Mouse (Mus musculus) E14TG2a.4 (cell line): ENCODE measurements at regions not wholly inside any gene's neighbourhood (a gene's known extent, or its start where the extent isn't known, plus 50 kb on each side); places are given as distances from the start of the nearest gene placed in this dataset.

Source experiments
- H3K27me3 ChIP-seq: 2 replicates; pipeline ENCODE4 v1.6.1; 2014; ENCODE audit warnings: low read length, control low read depth; ENCODE audit not compliant: insufficient read depth
- H3K36me3 ChIP-seq: 2 replicates; pipeline ENCODE4 v1.6.1; 2014; ENCODE audit warnings: low read length, control low read depth; ENCODE audit not compliant: insufficient read depth
- H3K4me1 ChIP-seq: replicated peaks from 2 replicates; pipeline ENCODE4 v1.6.1; 2014; ENCODE audit warnings: low read depth, low read length, control low read depth
- H3K4me3 ChIP-seq: replicated peaks from 2 replicates; pipeline ENCODE4 v1.5.1; 2014; ENCODE audit warnings: mild to moderate bottlenecking, low read length
- H3K9me3 ChIP-seq: 2 replicates; pipeline ENCODE4 v1.6.1; 2014; ENCODE audit warnings: low read length, control low read depth
- CTCF ChIP-seq: conservative IDR thresholded peaks from 2 replicates; pipeline ENCODE4 v1.5.1; 2014; ENCODE audit warnings: low read length
- NANOG ChIP-seq: IDR thresholded peaks from 2 replicates; pipeline ENCODE4 v1.6.1; 2014; ENCODE audit warnings: borderline replicate concordance, low read length, mixed read lengths
- POU5F1 ChIP-seq: IDR thresholded peaks from 2 replicates; pipeline ENCODE4 v1.6.1; 2014; ENCODE audit warnings: low read length, borderline replicate concordance

DNA sequence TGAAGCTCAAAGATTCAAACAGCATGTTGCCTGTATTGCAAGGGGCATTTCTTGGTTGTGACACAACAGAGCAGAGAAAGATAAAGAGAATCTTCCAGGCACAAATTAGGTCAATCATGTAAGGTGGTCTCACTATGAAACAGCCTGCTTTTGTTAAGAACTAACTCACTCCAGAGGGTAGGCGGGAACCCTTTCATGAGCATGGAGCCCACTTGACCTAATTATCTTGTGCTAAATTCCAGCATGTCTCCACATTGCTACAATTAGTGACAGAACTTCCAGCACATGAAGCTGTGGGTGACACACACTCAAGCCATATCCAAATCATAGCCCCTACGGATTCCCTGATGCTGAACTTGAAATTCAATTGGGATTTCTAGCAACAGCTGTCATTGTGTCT is 91.1 kb upstream of the Cadps start:
- TF ChIP-seq NANOG = no peak
- TF ChIP-seq POU5F1 = no peak
- TF ChIP-seq CTCF = no peak
- Histone ChIP-seq H3K36me3 (no peaks in the 10 kb centered on the region), H3K9me3 (no peaks in the 10 kb centered on the region), H3K27me3 (no peaks in the 10 kb centered on the region), H3K4me3 (no peak overlapping the region), H3K4me1 (no peaks in the 10 kb centered on the region)

DNA sequence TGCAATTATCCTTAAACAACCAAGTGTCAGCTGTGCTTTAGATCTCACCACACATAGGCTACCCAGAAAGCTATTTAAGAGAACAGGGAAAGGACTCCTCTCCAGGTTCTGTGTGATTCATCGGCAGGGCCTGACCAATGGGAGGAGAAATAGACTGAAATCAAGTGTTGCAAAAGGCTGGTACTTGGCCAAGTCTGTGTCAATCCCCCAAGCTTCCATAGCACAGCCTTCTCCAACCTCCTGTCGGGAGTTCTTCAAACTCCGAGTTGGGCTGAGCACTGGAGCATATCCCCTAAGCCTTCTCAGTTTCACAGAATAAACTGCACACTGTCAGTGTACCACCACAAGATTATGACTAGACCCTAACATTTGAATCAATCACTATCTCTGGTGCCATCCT is 90.5 kb upstream of the Cadps start:
- H3K27me3 ChIP-seq = no peaks in the 10 kb centered on the region
- H3K36me3 ChIP-seq = no peaks in the 10 kb centered on the region
- TF ChIP-seq NANOG (no peak), CTCF (no peak), POU5F1 (no peak)
- no peaks in the 10 kb centered on the region for H3K9me3 ChIP-seq
- no peaks in the 10 kb centered on the region for H3K4me1 ChIP-seq
- no peak overlapping the region for H3K4me3 ChIP-seq

DNA sequence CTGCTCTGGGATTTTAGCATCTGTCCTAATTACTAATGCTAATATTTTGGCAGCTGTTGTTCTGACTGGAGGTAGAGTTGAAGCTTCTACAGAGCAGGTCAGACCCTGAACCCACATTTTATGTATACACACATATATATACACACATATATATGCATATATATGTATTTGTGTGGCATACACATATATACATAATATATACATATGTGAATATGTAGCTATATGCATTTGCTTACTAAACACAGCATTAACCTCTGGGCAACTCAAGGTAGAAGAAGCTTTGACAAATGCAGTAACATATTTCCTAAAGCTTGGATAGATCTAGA is 54.4 kb upstream of the Cadps start:
- H3K36me3 ChIP-seq = no peaks in the 10 kb centered on the region
- TF ChIP-seq NANOG (no peak), POU5F1 (no peak), CTCF (no peak)
- H3K4me1 ChIP-seq = peaks cover 8% of the 10 kb centered on the region
- H3K27me3 ChIP-seq = no peaks in the 10 kb centered on the region
- H3K4me3 ChIP-seq = no peak overlapping the region
- H3K9me3 ChIP-seq = peaks cover 3% of the 10 kb centered on the region; the same call in 1 of the 2 replicates

DNA sequence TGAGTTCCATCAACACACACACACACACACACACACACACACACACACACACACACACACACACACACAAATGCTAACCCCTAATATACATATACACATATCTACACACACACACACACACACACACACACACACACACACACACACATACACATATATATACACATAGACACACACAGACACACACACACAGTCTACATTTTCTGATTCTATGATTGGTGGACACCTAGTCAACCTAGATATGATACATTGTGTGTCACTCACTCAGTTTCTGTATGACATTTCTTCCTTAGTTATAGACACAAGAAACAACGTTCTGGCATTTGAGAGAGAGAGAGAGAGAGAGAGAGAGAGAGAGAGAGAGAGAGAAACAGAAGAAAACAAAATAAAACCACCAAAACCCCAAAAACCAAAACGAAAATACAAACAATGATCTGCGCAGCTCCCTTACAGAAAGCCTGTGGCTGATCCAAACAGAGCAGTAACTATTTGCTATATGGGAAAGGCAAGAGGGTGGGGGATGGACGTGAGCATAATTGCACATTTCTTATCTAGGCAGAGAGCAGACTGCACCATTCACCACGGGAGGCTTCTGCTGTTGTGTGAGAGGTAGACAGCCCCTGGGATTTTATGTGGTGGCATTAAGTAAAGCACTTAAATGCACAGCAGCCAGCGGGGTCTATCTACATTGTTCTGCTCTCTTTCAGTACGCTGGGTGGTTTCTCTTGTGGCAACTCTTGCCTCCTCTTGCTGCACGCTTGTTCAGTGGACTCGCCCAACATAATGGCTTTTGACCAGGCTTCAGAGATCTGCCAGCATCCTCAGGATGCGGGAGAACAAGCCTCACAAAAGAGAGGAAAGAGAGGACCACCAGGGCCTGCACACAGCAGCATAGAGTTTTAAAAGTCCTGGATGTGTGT is 53.8 kb upstream of the Cadps start:
- no peaks in the 10 kb centered on the region for H3K27me3 ChIP-seq
- TF ChIP-seq CTCF = no peak
- no peak for TF ChIP-seq NANOG
- TF ChIP-seq POU5F1 = no peak
- no peaks in the 10 kb centered on the region for H3K36me3 ChIP-seq
- peaks cover 3% of the 10 kb centered on the region; the same call in 1 of the 2 replicates for H3K9me3 ChIP-seq
- peaks cover 8% of the 10 kb centered on the region for H3K4me1 ChIP-seq
- no peak overlapping the region for H3K4me3 ChIP-seq
